Mouse (Mus musculus) C2C12 (cell line): ENCODE measurements around the gene Oxt. TPM values are rescaled to one million over a fixed set of nuclear protein-coding genes. Genes with fewer than 3 reads are reported as not detected.
A peak's percentile ranks its signal among the peaks of the same experiment; 100 is the strongest.
"Not testable (repeated sequence)": the region's sequence is repeated elsewhere in the genome, so short reads cannot be mapped to it uniquely, and the experiment has no call there.

Experiments used
- H3K27me3 ChIP-seq: one replicate; pipeline ENCODE4 v1.6.1; 2011; ENCODE audit not compliant: control insufficient read depth, insufficient read depth, insufficient read length
- H3K36me3 ChIP-seq: one replicate; pipeline ENCODE4 v1.6.1; 2011; ENCODE audit not compliant: control insufficient read depth, insufficient read depth
- H3K4me3 ChIP-seq: one replicate; pipeline ENCODE4 v1.5.1; 2011; ENCODE audit warnings: mild to moderate bottlenecking, control low read depth; ENCODE audit not compliant: poor library complexity, insufficient read depth, severe bottlenecking
- H3K79me2 ChIP-seq: one replicate; pipeline ENCODE4 v1.6.1; 2011; ENCODE audit not compliant: control insufficient read depth, insufficient read depth
- H3K79me3 ChIP-seq: one replicate; pipeline ENCODE4 v1.6.1; 2011; ENCODE audit warnings: low read depth, control low read depth
- H3ac ChIP-seq: one replicate; pipeline ENCODE3; 2011; ENCODE audit warnings: low read depth; ENCODE audit not compliant: control insufficient read depth, insufficient read length
- CEBPB ChIP-seq: IDR thresholded peaks from one replicate; pipeline ENCODE4 v1.6.1; 2011; ENCODE audit warnings: low read depth, mild to moderate bottlenecking, control low read depth, moderate library complexity
- CTCF ChIP-seq: IDR thresholded peaks from one replicate; pipeline ENCODE4 v1.5.1; 2011; ENCODE audit not compliant: control insufficient read depth, insufficient read depth, insufficient read length
- FOSL1 ChIP-seq: IDR thresholded peaks from one replicate; pipeline ENCODE4 v1.8.0; 2011; ENCODE audit warnings: mild to moderate bottlenecking, low read length; ENCODE audit not compliant: poor library complexity, insufficient read depth, severe bottlenecking
- MAX ChIP-seq: IDR thresholded peaks from one replicate; pipeline ENCODE4 v1.6.1; 2011; ENCODE audit warnings: mild to moderate bottlenecking, control low read depth
- MYOD1 ChIP-seq: IDR thresholded peaks from one replicate; pipeline ENCODE4 v1.6.1; 2011; ENCODE audit warnings: low read depth; ENCODE audit not compliant: control insufficient read depth, insufficient read length
- MYOG ChIP-seq: IDR thresholded peaks from one replicate; pipeline ENCODE4 v1.6.1; 2011; ENCODE audit not compliant: control insufficient read depth, insufficient read length; ENCODE audit errors: extremely low read depth
- USF1 ChIP-seq: IDR thresholded peaks from one replicate; pipeline ENCODE4 v1.6.1; 2011; ENCODE audit warnings: low read depth, mild to moderate bottlenecking, control low read depth, moderate library complexity
- polyA plus RNA-seq: library from polyadenylated mRNA; unstranded; fragments of >200 nt; fragmentation: generic; extraction: Trizol; gene quantifications from one replicate; pipeline ENCODE4 v1.2.1, GENCODE M21; 2012; ENCODE audit warnings: missing spikeins

The Oxt gene
- polyA plus RNA-seq, 1 experiment = not detected

DNA sequence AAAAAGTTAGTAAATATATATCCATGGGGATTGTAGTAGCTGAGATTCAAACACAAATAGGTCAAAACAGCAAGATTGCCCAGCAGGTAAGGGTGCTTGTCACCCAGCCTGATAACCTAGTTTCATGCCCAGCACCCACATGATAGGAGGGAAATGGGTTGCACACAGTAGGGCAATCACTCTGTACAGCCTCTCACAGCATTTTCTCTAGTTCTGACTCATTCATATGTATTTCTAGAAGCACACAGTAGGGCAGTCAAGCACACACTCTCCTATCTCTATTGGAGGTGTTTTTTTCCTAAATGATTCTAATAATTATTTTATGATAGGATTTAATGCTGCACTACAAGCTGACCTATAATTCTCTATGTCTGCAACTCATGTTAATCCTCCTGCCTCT, 6.0 kb upstream of the Oxt start:
- Histone ChIP-seq H3K36me3 (peaks cover 29% of the 10 kb centered on the region), H3K4me3 (no peak overlapping the region), H3K79me2 (peaks cover 16% of the 10 kb centered on the region), H3K79me3 (peaks cover 6% of the 10 kb centered on the region), H3ac (no peak overlapping the region), H3K27me3 (no peaks in the 10 kb centered on the region)
- no peak for TF ChIP-seq MAX
- TF ChIP-seq USF1 = no peak
- TF ChIP-seq FOSL1 = no peak

GRCm38 (mm10) chr2:130574960-130575359, 1.0 kb upstream of the Oxt start:
- no peak overlapping the region for H3ac ChIP-seq
- no peaks in the 10 kb centered on the region for H3K79me2 ChIP-seq
- H3K79me3 ChIP-seq = no peaks in the 10 kb centered on the region
- H3K36me3 ChIP-seq = no peaks in the 10 kb centered on the region
- TF ChIP-seq CEBPB (no peak), USF1 (no peak), MYOD1 (no peak), MYOG (no peak), MAX (no peak), CTCF (no peak), FOSL1 (no peak)
- H3K4me3 ChIP-seq = no peak overlapping the region
- H3K27me3 ChIP-seq = peaks cover 5% of the 10 kb centered on the region

DNA sequence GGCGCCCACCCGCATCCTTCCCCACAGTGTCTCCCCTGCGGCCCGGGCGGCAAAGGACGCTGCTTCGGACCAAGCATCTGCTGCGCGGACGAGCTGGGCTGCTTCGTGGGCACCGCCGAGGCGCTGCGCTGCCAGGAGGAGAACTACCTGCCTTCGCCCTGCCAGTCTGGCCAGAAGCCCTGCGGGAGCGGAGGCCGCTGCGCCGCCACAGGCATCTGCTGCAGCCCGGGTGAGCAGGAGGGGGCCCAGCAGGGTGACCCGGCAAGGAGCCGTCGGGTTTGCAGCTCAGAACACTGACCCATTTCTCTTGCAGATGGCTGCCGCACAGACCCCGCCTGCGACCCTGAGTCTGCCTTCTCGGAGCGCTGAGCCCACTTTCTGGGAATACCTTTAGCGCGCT, 591 bp downstream of the Oxt start:
- not testable (repeated sequence) for H3K36me3 ChIP-seq, H3K79me3 ChIP-seq, H3ac ChIP-seq, H3K79me2 ChIP-seq, H3K4me3 ChIP-seq
- H3K27me3 ChIP-seq = peaks cover 15% of the 10 kb centered on the region

DNA sequence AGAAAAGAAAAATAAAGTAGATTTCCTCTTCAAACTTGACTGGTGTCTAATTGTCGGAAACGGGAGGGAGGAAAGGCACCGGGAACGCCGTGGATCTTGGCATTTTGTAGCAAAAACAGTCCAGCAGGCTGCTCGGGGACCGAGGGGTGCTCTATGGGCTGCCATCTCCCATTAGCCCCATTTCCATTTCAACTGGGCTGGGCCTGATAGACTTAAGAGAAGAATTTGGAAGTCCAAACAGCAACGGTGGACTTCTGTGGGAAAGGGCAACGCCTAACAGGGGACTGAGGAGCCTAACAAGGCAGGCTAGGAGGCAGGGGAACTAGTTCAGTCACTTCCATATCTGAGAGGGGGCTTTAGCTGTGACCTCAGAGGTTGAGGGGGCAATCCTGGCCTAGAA, 1.0 kb downstream of the Oxt start:
- Histone ChIP-seq H3ac (no peak overlapping the region), H3K36me3 (no peaks in the 10 kb centered on the region), H3K79me2 (no peaks in the 10 kb centered on the region), H3K4me3 (no peak overlapping the region), H3K27me3 (peaks cover 15% of the 10 kb centered on the region), H3K79me3 (no peaks in the 10 kb centered on the region)
- no peak for TF ChIP-seq MYOG
- TF ChIP-seq MAX = no peak
- TF ChIP-seq FOSL1 = no peak
- TF ChIP-seq CEBPB = no peak
- no peak for TF ChIP-seq CTCF
- no peak for TF ChIP-seq MYOD1
- TF ChIP-seq USF1 = no peak

DNA sequence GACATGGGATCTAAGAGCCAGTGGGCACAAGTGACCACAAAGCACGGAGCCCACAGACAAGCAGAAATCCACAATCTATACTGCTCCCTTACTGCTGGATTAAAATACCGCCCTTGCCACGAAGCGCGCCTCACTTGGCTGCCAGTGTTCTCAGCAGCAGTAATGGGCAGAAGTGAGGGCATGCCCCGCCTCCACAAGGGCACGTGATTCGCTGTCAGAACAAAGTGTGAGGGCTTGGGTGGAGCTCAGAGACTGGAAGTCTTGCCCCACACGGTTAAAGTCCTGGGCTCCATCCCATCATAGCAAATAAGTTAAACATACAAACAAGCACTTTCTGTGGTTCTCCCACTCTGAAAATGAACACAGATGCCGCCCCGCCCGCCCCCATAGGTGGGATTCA, 1.7 kb downstream of the Oxt start:
- TF ChIP-seq USF1 (peak; percentile 97), MAX (peak; percentile 69), MYOG (no peak), CEBPB (no peak), MYOD1 (no peak), FOSL1 (no peak), CTCF (no peak)
- Histone ChIP-seq H3K4me3 (no peak overlapping the region), H3K27me3 (peaks cover 18% of the 10 kb centered on the region), H3K79me3 (no peaks in the 10 kb centered on the region), H3ac (peak overlapping the region; percentile 27), H3K36me3 (no peaks in the 10 kb centered on the region), H3K79me2 (no peaks in the 10 kb centered on the region)

GRCm38 (mm10) chr2:130578148-130578547, 2.2 kb downstream of the Oxt start:
- TF ChIP-seq MYOD1 = no peak
- TF ChIP-seq MYOG = no peak
- TF ChIP-seq USF1 = no peak
- TF ChIP-seq FOSL1 = no peak
- peak; percentile 84 for TF ChIP-seq CTCF
- no peak for TF ChIP-seq CEBPB
- TF ChIP-seq MAX = peak; percentile 41
- Histone ChIP-seq H3ac (no peak overlapping the region), H3K79me3 (no peaks in the 10 kb centered on the region), H3K36me3 (no peaks in the 10 kb centered on the region), H3K79me2 (no peaks in the 10 kb centered on the region), H3K4me3 (no peak overlapping the region), H3K27me3 (peaks cover 19% of the 10 kb centered on the region)
